Mouse (Mus musculus): ENCODE data around the gene 3110082I17Rik. TPM values are rescaled to one million over a fixed set of nuclear protein-coding genes. Genes with fewer than 3 reads are reported as not detected.
A peak's percentile ranks its signal among the peaks of the same experiment; 100 is the strongest.

The 3110082I17Rik gene
- polyA plus RNA-seq, 1 experiment from 2014 or later: 15.5 TPM

DNA sequence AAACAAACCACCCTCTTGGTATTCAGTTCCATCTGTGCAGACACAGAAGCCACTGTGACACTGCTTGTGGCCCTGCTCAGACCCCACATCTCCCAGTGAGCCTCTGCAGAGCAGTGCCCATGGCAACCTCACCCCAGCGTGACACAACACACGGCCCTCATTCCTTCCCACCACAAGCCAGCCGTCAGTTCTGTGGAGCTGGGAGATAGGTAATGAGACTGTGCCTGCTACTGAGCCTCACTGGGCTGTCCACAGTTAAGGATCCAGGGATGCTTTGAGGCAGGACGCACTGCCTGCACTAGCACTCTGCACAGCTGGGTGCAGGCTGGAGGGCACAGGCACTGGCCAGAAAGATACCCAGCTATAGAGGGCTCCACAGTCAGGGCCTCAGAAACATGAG lies 10.4 kb downstream of the 3110082I17Rik start:
- no peak overlapping the region for H3K4me3 ChIP-seq
- H3K4me2 ChIP-seq: no peak overlapping the region
- H3K9ac ChIP-seq: no peak overlapping the region
- H3K27ac ChIP-seq: peak overlapping the region; percentile 24; the same call in 1 of the 2 replicates
- H3K4me1 ChIP-seq (replicated peaks): peaks cover 12% of the 10 kb centered on the region
- no peaks in the 10 kb centered on the region for H3K27me3 ChIP-seq
- H3K9me3 ChIP-seq (replicated peaks): no peaks in the 10 kb centered on the region
- WGBS: 39% methylated on average over 4 of the region's 4 CpGs
- H3K36me3 ChIP-seq: no peaks in the 10 kb centered on the region
- no peak for ATAC-seq (replicated peaks; ENCODE audit: insufficient number of reproducible peaks, insufficient read depth, low FRiP score, low read depth)

DNA sequence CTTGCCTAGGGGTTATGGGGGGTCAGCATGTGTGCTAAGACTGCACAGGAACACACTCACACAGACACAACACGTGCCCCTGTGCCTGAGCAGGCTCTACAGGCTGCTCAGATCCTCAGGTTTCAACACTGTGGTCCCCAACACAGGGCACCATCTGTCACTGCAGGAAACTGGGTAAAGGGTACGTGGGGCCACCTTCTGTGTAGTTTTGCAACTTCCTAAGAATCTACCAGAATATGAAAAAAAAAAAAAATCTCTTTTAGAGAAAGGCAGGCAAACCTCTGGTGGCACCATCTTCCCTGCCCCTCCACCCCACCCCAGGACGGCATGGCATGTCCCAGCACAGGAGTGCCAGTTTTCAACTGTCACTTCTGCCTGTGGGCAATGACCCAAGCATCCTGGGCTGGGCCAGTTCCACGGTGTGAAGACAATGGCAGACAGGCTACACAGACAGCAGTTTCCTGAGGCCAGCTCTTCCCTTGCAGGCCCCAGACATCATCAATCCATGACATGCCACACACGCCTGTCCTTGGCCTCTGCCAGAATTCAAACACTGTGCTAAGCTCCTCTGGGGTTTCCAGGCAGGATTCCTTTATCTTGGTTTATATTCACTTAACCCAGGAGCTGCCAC lies 11.1 kb downstream of the 3110082I17Rik start:
- ATAC-seq (replicated peaks; ENCODE audit: insufficient number of reproducible peaks, insufficient read depth, low FRiP score, low read depth): 0 out of 2 replicates have a peak, but pooled peaks have one; percentile 15
- H3K27ac ChIP-seq: peak overlapping the region; percentile 18; the same call in 1 of the 2 replicates
- H3K27me3 ChIP-seq: no peaks in the 10 kb centered on the region

DNA sequence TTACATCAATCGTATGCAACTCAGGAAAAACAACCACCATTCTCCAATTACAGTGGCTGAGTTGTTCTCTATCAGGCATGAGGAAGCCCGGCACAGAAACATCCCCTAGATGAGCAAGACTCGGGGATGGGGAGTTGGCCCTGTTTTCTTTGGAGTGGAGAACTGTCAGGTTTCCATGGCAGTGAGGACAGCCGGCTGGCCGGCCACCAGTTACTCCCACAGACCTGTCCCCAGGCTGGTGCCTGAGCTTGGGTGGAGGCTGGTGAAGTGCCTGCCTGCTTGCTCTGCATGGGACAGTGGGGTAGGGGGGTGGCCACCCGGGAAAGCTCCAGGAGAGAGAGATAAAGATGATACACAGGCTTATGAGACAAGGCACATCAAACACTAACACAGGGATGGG lies 12.3 kb downstream of the 3110082I17Rik start:
- ATAC-seq (replicated peaks; ENCODE audit: insufficient number of reproducible peaks, insufficient read depth, low FRiP score, low read depth): no peak
- Histone ChIP-seq H3K4me2 (no peak overlapping the region), H3K36me3 (no peaks in the 10 kb centered on the region), H3K4me3 (no peak overlapping the region), H3K27me3 (no peaks in the 10 kb centered on the region), H3K9ac (no peak overlapping the region), H3K27ac (no peak overlapping the region), H3K4me1 (replicated peaks) (peaks cover 12% of the 10 kb centered on the region), H3K9me3 (replicated peaks) (no peaks in the 10 kb centered on the region)
- 46% methylated on average over 6 of the region's 6 CpGs for WGBS

More for the DNA sequence above, 11.1 kb downstream of the 3110082I17Rik start:
- Histone ChIP-seq H3K4me3 (no peak overlapping the region), H3K4me2 (no peak overlapping the region), H3K36me3 (no peaks in the 10 kb centered on the region), H3K4me1 (replicated peaks) (peaks cover 12% of the 10 kb centered on the region), H3K9ac (no peak overlapping the region), H3K9me3 (replicated peaks) (no peaks in the 10 kb centered on the region)
- WGBS: 38% methylated on average over 5 of the region's 5 CpGs

DNA sequence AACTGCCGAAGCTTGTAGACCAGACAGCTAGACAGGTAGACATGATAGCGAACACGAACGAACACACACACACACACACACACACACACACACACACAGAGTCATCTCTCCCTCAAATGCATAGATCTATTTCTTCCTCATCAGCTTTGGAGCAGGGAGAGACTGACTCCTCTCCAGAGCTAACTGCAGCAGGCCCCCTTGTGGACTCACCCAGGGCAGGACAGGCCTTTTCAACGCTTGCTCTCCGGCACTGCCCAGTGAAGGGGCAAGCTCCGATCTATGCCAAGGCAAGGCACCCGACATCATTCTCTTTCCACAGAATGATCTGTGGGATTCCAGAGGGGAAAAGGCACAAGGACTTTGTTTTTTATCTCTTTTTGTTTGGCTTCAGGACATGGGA lies 15.1 kb downstream of the 3110082I17Rik start:
- no peak overlapping the region for H3K27ac ChIP-seq

DNA sequence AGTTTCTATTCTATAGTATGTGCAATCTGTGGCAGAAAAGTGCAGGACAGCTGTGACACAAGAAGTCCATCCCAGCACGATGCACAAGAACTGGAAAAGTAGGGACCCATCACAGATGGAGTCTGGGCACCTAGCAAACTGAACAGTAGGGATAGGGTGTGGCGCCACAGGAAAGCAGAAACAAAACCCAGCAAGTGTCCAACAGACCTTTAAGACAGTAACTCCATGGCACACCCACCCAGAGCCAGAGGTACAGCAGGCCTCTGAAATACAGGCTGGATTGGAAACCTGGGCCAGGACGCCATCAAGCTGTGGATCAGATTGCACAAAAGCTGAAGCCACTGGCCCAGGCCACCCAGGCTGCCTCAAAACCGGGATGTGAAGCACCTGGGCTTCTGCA lies 17.4 kb downstream of the 3110082I17Rik start:
- Histone ChIP-seq H3K4me1 (replicated peaks) (peaks cover 3% of the 10 kb centered on the region), H3K9me3 (replicated peaks) (no peaks in the 10 kb centered on the region), H3K9ac (no peak overlapping the region), H3K4me2 (no peak overlapping the region), H3K27ac (no peak overlapping the region), H3K27me3 (no peaks in the 10 kb centered on the region), H3K36me3 (no peaks in the 10 kb centered on the region), H3K4me3 (no peak overlapping the region)
- ATAC-seq (replicated peaks; ENCODE audit: insufficient number of reproducible peaks, insufficient read depth, low FRiP score, low read depth): no peak
- 75% methylated on average over 4 of the region's 4 CpGs for WGBS

More for the DNA sequence above, 15.1 kb downstream of the 3110082I17Rik start:
- Histone ChIP-seq H3K9me3 (replicated peaks) (no peaks in the 10 kb centered on the region), H3K36me3 (no peaks in the 10 kb centered on the region), H3K4me3 (no peak overlapping the region), H3K27me3 (no peaks in the 10 kb centered on the region), H3K4me2 (no peak overlapping the region), H3K9ac (no peak overlapping the region), H3K4me1 (replicated peaks) (peaks cover 15% of the 10 kb centered on the region)
- 85% methylated on average over 8 of the region's 8 CpGs for WGBS
- no peak for ATAC-seq (replicated peaks; ENCODE audit: insufficient number of reproducible peaks, insufficient read depth, low FRiP score, low read depth)

DNA sequence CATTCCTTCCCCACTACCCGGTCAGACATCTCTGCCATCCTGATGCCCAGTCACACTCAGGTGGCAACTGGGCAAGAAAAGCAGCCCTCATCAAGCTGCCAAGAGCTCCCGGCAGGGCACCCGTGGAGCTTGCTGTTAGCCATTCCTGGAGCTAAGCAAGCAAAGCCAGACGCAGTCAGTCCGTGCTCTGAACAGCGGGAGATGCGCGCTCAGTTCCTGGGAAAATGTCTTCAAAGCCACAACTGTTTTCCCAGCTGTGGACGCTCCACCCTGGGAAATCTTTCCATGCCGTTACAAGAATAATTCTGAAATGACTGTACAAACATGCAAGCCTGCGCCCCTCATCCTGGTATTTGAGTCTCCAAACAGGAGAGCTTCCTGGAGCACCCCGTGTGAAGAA lies 17.9 kb downstream of the 3110082I17Rik start:
- no peaks in the 10 kb centered on the region for H3K27me3 ChIP-seq
- no peak overlapping the region for H3K9ac ChIP-seq
- H3K4me1 ChIP-seq (replicated peaks): peaks cover 3% of the 10 kb centered on the region; the same call in 1 of the 2 replicates
- H3K36me3 ChIP-seq: no peaks in the 10 kb centered on the region
- no peak overlapping the region for H3K4me2 ChIP-seq
- H3K4me3 ChIP-seq: no peak overlapping the region
- H3K27ac ChIP-seq: no peak overlapping the region
- WGBS: 70% methylated on average over 12 of the region's 12 CpGs
- ATAC-seq (replicated peaks; ENCODE audit: insufficient number of reproducible peaks, insufficient read depth, low FRiP score, low read depth): no peak
- H3K9me3 ChIP-seq (replicated peaks): no peaks in the 10 kb centered on the region

DNA sequence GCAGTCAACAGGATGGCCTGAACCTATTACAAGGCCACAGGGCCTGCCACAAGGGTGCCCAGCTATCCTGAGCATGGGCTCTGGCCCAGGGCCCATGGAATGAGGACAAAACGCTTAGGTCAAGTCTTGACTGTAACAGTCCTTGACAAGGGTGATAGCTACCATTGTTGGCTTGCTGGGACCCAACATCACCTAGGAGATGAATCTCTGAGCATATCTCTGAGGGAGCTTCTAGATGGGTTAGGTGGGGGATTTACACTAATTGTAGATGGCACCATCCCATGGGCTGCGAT lies 18.7 kb downstream of the 3110082I17Rik start:
- no peak overlapping the region for H3K27ac ChIP-seq
- no peak overlapping the region for H3K4me3 ChIP-seq
- WGBS: 89% methylated on average over 2 of the region's 2 CpGs
- no peaks in the 10 kb centered on the region for H3K36me3 ChIP-seq
- H3K4me1 ChIP-seq (replicated peaks): peaks cover 3% of the 10 kb centered on the region; the same call in 1 of the 2 replicates
- no peak overlapping the region for H3K4me2 ChIP-seq
- H3K9me3 ChIP-seq (replicated peaks): no peaks in the 10 kb centered on the region
- H3K27me3 ChIP-seq: no peaks in the 10 kb centered on the region
- no peak for ATAC-seq (replicated peaks; ENCODE audit: insufficient number of reproducible peaks, insufficient read depth, low FRiP score, low read depth)
- no peak overlapping the region for H3K9ac ChIP-seq

DNA sequence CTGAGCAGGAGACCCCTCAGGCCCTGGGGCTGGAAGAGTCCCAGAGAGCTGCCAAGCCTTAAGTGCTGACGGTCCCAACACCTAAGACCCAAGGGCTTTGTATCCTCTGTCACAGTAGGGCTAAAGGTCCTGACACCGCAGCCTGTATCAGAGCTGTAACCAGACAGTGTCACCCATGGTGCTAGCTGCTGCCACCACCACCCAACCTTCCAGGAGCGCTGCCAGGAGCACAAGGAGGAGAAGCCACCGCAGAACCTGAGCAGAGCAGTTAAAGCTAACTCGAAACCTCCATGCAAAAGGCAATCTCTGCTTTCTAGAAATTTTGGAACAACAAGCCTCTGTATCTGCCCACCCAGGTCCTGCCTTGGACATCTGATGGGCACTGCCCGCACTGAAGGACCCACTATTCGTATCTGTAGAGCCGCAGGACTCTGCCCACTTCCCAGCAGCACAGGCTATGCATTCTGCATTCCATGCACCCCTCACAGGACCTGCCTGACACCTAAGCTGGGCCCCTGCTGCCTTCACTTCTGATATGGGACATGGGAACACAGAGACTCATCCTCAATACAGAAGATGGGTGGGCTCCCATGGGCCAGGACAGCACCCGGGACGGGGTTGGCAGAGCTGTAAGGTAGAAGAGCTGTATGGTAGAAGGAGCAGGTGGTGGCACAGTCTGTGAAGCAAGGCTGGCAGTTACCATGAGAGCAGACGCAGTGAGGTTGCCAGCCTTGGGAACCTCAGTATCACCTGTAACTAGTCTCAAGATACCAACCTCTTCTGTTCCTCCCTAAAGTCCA lies 19.2 kb downstream of the 3110082I17Rik start:
- H3K36me3 ChIP-seq: no peaks in the 10 kb centered on the region
- peaks cover 3% of the 10 kb centered on the region; the same call in 1 of the 2 replicates for H3K4me1 ChIP-seq (replicated peaks)
- H3K9me3 ChIP-seq (replicated peaks): no peaks in the 10 kb centered on the region
- ATAC-seq (replicated peaks; ENCODE audit: insufficient number of reproducible peaks, insufficient read depth, low FRiP score, low read depth): no peak
- H3K4me2 ChIP-seq: no peak overlapping the region
- 86% methylated on average over 11 of the region's 11 CpGs for WGBS
- H3K4me3 ChIP-seq: no peak overlapping the region
- H3K27ac ChIP-seq: no peak overlapping the region; the same call in 1 of the 2 replicates
- no peak overlapping the region for H3K9ac ChIP-seq
- no peaks in the 10 kb centered on the region for H3K27me3 ChIP-seq

DNA sequence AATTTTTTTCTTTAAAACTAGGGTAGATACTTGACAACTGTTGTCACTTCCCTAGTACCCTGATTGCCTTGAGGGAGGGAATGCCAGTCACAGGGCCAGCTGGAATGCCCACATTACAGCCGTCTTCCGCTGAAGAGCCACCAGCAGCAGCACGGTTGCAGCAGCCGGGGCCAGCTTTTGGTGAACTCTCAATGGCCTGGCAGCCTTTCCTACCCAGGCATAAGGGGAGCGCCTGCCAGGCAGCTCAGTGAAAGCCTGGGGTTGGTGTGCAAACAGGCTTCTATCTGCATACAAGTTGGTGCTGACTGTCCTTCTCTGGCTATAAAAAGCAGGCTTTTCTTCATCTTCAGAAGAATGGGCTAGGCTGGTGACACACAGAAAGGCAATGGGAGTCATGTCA lies 19.9 kb downstream of the 3110082I17Rik start:
- no peak overlapping the region for H3K9ac ChIP-seq
- ATAC-seq (replicated peaks; ENCODE audit: insufficient number of reproducible peaks, insufficient read depth, low FRiP score, low read depth): no peak
- no peaks in the 10 kb centered on the region for H3K36me3 ChIP-seq
- WGBS: 63% methylated on average over 5 of the region's 5 CpGs
- no peaks in the 10 kb centered on the region for H3K9me3 ChIP-seq (replicated peaks)
- no peaks in the 10 kb centered on the region for H3K27me3 ChIP-seq
- H3K4me2 ChIP-seq: no peak overlapping the region
- peaks cover 3% of the 10 kb centered on the region; the same call in 1 of the 2 replicates for H3K4me1 ChIP-seq (replicated peaks)
- H3K27ac ChIP-seq: no peak overlapping the region; the same call in 1 of the 2 replicates
- H3K4me3 ChIP-seq: no peak overlapping the region

DNA sequence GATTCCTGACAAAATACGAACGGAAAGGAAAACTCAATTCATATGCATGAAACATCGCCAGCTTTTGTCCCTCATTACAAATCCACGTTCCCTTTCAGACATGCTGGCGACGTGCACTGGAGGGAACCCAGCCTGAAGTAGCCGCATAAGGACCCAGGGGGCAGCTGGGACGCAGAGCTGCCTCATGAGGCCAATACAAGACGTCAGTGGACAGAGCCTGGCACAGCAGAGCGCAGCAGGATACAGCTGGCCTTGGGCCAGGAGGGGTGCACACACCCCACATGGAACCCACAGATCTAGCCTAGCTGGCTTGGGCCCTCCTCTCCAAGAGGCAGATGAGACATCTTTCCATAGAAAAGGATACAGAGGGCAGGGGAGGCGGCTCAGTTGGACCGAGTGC lies 21.9 kb downstream of the 3110082I17Rik start:
- no peak for ATAC-seq (replicated peaks; ENCODE audit: insufficient number of reproducible peaks, insufficient read depth, low FRiP score, low read depth)
- Histone ChIP-seq H3K9me3 (replicated peaks) (no peaks in the 10 kb centered on the region), H3K9ac (no peak overlapping the region), H3K4me2 (no peak overlapping the region), H3K27ac (no peak overlapping the region), H3K27me3 (no peaks in the 10 kb centered on the region), H3K4me1 (replicated peaks) (peaks cover 3% of the 10 kb centered on the region; the same call in 1 of the 2 replicates), H3K36me3 (no peaks in the 10 kb centered on the region), H3K4me3 (no peak overlapping the region)
- WGBS: 84% methylated on average over 12 of the region's 12 CpGs

DNA sequence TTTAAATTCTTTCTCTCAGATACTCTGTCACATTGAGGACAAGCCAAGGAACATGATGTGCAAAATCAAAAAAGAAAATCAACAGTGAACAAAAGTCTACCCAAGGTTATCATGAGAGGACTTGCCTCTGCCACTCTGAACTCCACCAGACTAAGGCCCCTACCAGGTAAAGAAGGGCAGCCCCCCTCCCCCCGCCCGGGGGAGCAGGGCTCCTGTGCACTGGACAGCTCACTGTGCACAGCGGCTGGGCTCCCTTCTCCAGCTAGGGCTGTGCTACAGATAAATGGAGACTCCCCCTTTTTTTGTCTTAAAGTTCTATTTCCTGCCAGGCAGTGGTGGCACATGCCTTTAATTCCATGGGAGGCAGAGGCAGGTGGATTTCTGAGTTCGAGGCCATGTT lies 22.6 kb downstream of the 3110082I17Rik start:
- Histone ChIP-seq H3K9ac (no peak overlapping the region), H3K4me3 (no peak overlapping the region), H3K36me3 (no peaks in the 10 kb centered on the region), H3K9me3 (replicated peaks) (no peaks in the 10 kb centered on the region), H3K4me2 (no peak overlapping the region), H3K27me3 (no peaks in the 10 kb centered on the region), H3K27ac (no peak overlapping the region), H3K4me1 (replicated peaks) (peaks cover 3% of the 10 kb centered on the region; the same call in 1 of the 2 replicates)
- ATAC-seq (replicated peaks; ENCODE audit: insufficient number of reproducible peaks, insufficient read depth, low FRiP score, low read depth): no peak
- WGBS: 92% methylated on average over 4 of the region's 4 CpGs

Data from heart, embryonic 15.5 days (tissue).